Mouse (Mus musculus) thymus, postnatal 36 days (tissue): Measurements from ENCODE around the gene Wdfy3.
"Not testable (repeated sequence)": the region's sequence is repeated elsewhere in the genome, so short reads cannot be mapped to it uniquely, and the experiment has no call there.

Experiments used
- DNase-seq, 2 experiments: peaks; one replicate each; pipeline ENCODE4 v3.0.0; 2022; ENCODE audit warnings: mixed read lengths in 2 of 2

The Wdfy3 gene

DNA sequence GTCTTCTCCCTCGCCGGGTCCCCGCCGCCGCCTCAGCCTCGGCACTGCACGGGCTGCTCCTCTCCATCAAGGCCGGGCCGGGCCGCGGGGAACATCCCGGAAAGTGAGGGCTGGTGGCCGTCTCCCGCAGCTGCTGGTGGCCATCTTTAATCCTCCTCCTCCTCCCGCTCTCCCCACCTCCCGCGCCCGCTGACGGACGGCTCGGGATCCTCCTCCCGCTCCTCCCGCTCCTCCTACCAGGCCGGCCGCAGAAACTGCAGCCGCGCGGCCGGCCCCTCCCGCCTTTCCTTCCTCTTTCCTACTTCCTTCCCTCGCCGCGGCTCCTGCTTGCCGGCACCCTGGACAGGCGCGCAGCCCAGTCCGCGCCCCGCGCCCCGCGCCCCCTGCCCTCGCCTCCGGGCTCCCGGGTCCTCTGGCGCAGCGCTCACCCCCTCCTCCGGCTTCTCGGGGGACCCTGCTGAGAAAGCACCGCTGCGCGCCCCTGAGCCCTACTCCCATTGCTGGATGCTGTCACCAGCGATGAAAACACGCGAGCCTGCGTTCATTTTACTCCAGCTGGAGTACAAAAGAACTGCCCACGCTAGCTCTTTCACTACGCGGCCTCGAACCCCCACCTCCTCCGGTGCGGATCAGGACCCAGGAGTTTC is at the start of gene Wdfy3:
TSS of gene Wdfy3 (minus strand) at position 155 of the 647 bp plus-strand sequence.
- peak; percentile 13 to 19 for DNase-seq

GRCm38 (mm10) chr5:102113009-102113408 is 43.3 kb upstream of the Wdfy3 start:
- DNase-seq = no peak

DNA sequence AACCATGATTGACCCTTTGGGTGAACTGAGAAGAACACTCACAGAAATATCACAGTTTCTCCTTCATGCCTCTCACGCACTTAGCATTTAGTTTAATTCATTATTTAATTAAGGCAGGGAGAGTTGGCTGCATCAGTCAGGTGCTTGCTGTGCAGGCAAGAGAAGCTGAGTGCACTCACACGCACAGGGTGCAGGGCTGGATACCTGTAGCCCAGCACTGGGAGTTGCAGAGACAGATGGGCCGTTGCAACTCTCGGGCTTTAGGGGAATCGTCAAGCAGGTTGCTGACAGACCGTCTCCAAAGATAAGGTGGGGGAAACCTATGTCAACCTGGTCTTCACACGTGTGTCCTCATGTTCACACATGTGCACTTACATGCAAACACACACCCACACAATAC is 42.3 kb upstream of the Wdfy3 start:
- DNase-seq = no peak

- no peak for DNase-seq
Observed at GRCm38 (mm10) chr5:102110031-102110430, 40.3 kb upstream of the Wdfy3 start.

DNA sequence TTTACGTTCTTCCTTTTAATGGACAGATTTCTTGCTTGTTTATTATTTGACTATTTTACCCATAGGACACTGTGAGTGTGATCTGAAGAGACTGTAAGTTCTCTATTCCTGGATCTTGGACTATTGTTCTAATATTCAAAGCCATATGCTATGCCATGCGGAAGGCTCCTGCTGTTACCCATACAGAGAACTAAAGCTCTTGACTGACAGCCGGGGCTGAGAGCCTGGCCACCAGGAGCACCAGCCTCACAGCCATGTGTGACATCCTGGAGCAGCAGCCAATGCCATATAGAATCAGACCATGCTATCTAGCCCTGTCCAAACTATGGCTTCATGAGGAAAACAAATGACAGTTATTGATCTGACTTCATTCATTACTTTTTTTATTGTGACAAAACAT is 36.2 kb upstream of the Wdfy3 start:
- DNase-seq = no peak

DNA sequence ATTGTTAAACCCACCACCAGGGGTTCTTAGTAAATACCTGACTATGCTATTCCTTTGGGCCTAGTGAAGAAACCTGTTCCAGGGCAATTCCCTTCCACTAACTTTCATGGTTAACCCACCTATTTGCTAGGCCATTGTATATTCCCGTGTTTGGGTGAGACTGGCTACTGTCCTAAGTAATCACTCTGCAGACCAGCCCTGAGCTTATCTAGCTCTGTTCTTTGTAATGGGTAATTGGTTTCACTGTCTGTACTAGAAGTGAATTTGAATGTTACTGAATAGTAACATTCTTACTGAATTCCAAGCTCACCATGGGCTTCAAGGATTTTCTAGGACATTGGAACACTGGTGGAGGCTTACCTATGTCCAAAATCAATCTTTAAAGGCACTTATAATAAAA is 32.1 kb upstream of the Wdfy3 start:
- DNase-seq = not testable (repeated sequence)

GRCm38 (mm10) chr5:102100246-102101241 is 30.8 kb upstream of the Wdfy3 start:
- no peak for DNase-seq

- no peak for DNase-seq
Observed at GRCm38 (mm10) chr5:102095576-102095975, 25.9 kb upstream of the Wdfy3 start.

DNA sequence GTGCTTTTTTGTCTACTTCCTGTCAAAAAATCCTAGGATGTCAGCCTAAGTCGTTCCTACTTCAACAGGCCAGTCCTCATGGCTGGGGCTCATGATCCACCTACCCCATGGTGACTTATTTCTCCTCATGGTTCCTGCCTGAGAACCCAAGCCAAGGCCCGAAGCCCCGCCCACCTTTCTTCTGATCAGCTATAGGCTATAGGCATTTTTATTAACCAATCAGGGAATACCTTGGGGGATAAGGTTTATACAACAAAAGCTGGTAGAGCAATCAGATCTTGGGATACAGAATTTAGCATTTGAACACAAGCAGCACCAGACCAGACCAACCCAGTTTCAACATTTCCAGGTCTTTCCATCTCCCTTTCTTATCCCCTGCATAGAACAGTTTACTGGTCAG is 21.0 kb upstream of the Wdfy3 start:
- no peak for DNase-seq

DNA sequence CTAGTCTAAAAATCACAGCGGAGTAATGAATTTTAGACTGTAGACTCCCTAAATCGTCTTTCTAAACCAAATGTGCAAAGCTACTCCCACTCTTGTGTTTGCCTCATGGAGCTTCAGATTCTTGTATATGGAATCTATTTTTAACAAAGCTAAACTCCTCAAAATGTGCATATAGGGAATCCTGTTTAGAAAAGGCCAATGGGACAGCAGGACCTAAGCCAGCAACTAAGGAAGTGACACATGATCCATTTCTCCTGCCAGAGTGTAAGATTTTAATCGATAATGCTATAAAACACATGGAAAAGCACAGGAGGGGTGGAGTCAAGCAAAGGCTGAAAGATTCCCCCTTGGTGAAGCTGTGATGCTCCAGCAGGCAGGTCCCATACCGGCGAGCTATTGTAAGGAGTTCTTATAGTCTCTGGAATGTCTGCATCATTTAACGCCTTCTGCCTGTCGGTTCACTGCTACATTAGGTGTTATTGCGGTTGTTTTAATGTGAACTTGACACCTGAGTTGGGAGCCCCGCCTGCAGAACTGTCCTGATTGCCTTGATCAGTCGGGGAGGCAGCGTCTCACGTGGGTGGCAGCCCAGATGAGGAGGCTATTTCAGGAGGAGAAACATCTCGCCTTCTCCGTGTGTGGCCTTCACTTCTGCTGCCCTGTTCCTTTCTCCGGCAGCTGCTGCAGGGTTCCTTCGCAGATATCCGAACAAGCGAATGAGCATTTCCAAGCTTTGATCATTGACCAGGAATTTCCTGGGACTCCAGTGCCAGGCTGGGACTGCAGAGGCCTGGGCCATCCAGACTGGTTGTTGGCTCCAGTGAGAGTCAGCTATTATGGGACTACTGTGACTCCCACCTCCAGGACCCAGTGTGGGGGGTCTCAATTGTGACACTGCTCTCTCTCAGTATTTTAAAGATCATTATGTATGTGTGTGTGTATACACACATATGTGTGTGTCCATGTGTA is 15.3 kb upstream of the Wdfy3 start:
- DNase-seq = no peak

- DNase-seq = no peak
Observed at GRCm38 (mm10) chr5:102074086-102074485, 4.4 kb upstream of the Wdfy3 start.

DNA sequence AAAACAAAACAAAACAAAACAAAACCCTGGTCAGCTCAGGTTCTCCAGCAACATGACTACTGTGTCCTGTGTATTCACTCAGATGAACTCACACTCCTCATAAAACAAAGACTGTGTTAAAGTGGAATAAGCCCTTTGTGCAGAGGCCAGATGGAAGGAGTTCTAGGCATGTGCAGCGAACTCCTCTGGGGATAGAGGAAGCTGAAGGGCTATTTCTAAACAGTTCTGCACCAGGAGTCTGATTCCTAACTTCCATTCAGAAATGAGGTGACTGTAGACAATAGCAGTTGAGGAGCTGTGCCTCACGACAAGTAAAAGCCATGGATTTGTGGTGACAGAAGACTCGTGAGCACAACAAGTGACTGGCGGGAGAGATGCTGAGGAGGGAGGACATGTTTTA is 2.3 kb upstream of the Wdfy3 start:
- no peak for DNase-seq

DNA sequence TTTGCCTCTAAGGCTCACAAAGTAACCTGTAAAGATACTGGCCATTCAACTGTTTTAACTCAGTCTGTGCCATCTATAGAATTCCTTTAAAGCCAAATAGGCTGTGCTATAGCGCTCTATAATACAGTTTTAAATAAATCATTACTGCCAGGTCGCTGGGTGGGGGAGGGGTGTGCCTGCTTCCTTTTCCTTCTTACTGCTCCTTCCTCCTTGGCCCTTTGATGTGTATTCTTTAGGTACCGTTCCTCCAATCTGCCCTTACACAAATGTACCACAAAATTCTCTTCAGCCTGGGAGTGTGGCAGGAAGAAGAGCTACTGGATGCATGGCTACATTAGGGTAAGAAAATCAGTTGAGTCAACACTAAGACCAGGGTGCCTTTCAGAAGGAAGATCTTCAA is 1.5 kb upstream of the Wdfy3 start:
- no peak for DNase-seq

DNA sequence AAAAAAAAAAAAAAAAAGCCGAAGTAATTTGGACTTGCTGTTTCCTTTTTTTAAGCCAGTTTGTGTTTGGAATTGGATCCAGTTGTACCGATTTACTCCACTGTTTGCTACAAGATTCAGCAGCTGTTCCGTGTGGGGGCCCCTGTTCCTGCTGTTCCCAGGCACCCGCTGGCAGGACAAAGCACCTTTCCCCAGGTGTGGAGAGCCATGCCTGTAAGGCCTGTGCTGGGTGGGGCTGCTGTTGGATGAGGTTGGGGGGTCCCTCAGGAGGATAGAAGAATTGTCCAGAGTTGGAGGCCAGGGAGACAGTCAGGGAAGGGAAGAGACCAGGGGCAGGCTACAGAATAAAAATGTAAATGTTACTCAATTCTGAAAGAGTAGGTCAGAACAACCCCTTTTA is 1.1 kb upstream of the Wdfy3 start:
- no peak for DNase-seq

DNA sequence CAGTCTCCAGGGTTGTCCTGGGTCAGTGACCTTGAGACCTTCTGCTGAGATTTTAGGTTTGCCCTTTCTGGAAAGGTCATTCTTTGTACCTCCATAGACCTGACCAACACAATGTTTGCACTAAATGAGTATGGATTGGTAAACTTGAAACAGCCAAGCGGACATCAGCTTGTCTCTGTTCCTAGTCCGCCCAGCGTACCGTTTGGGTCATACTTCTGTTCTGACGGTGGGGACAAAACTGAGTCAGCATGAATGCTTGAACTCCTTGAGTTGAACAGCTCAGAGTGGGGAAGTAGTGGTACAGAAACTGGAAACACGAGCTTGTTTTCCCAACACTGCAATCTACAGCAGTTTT is 670 bp upstream of the Wdfy3 start:
- no peak for DNase-seq

- DNase-seq = no peak
Observed at GRCm38 (mm10) chr5:102069051-102069766, 512 bp downstream of the Wdfy3 start.

DNA sequence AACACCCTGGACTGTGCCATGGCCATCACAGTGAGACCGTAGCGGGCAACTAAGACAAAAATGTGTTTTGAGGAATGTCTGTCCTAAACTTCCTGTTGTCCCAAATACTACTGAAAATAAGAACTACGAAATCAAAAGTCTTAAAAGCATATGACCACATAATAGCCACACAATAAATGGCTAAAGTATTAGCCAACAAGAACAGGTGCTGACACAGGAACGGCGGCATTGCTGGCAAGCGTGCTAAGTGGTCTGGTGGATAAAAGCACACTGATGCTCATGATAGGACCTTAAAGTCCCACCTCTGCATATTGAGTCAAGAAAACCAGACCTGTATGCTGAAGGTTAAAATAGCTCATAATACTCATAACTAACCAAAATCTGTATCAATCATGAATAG is 3.3 kb downstream of the Wdfy3 start:
- no peak for DNase-seq

DNA sequence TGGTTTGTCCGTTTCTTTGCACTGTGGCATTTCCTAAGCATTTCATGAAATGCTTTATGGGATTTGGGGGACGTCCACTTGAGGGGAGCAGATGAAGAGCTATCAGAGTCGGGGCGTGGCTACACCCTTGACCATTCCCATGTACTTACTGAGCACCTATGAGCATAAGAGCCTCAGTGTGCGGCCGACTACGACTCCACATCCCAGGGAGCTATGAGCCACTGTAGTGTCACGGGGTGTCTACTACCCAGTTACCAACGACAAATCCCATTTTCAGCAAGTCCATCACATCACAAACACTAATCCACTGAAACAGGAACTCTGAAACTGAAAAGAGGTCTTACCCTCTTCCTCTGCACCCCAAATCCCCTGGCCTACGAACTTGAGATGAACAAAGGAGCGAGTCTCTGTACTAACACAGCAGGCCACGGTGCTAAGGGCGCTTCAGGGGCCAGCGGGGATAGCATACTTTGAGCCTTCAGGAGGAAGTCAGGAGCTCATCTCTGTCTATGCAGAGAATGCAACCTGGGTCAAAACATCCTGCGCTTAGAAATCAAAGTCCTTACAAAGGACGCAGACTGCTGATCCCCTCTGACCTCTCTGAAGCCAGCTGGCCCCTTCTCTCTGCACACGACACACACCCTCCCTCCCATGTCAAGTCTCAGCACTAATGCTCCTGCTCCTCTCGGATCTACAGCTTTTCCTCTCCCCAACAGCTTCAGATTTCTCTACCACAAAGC is 6.5 kb downstream of the Wdfy3 start:
- DNase-seq = no peak

- DNase-seq = no peak
Observed at GRCm38 (mm10) chr5:102061816-102062215, 7.9 kb downstream of the Wdfy3 start.

- no peak for DNase-seq
Observed at GRCm38 (mm10) chr5:102055946-102056345, 13.8 kb downstream of the Wdfy3 start.

DNA sequence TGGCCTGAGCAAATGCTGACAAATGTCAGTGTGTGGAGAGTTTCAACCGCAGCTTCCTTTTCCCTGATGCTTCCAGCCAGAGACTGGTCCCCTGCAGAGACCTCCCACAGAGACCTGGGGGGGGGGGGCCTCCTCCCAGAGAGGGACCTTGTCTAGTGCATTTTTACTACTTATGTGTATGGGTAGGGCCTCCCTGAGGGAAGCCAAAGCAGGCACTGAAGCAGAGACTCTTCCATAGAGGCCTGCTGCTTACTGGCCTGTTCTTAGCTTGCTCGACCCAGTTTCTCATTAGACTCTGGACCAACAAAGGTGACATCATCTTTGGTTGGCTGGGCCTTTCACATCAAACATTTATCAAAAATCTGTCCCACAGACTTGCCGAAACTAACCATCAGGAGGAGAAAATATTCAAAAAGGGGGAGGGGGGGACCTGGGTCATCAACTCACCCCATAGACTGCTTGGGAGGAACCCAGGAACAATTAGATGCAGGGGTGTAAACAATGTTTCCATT is 14.5 kb downstream of the Wdfy3 start:
- DNase-seq = no peak
